Mouse (Mus musculus) heart, adult 18-20 months (tissue): ENCODE measurements at regions not wholly inside any gene's neighbourhood (a gene's known extent, or its start where the extent isn't known, plus 50 kb on each side); places are given as distances from the start of the nearest gene placed in this dataset.

ENCODE experiments used
- DNase-seq, 2 experiments: peaks; one replicate each; pipeline ENCODE4 v3.0.0; 2021 to 2022; ENCODE audit warnings: mixed read lengths in 1 of 2

DNA sequence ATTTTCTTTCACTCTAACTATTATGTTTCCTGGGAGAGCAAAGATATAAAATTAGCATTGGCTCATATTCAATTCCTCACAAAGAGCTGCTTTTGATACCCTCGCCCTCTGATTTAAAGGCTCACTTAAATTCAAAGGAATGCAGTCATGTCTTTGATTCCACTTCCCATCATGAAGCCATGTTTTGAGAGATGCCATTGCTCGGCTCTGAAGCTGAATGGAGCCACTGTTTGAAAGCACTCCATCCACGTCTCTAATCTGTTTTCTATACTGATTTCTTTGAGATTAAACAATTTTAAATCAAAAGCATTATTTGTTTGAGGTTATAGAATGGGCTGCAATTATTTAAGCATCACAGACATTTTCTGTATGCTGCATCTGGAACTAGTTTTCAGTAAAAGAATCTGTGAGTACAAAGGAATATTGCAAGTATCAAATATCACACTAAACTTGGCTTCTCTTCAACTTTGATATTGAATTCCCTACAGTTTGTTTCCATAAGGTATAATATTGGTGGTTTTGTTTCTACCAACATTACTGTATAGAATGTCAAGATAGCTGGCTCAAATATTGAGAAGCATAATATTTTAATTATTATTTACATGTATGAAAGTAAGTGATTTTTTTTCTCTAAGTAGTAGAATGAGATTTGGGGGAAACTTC is 126.4 kb downstream of the Rpl10l start:
- DNase-seq, result no peak

DNA sequence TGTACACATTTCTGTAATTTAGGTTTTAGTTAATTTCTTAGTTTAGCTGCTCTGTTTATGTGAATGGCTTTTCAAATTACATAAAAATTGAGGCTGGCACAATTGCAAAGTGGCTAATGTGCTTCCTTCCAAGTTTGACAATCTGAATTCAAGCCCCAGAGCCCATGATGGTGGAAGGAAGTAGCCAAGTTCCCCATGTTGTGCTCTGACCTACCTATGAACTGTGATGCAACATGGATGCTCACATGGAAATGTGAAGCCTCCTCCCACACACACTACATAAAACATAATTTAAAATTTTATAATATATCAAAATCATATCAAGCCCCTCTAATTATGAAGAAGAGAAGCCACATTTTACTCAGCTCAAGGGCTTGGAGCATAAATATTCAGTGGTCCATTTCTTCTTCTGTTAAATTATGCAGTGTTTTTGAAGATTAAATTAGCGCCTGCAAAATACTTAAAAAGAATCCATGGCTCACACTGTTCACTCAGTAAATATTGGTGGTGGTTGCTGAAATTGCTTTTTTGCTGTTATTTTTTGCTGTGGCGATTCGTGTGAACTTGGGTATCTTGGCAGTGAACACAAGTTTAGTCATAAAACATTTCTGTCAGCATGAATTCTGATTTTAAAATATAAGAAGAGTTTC is 127.1 kb downstream of the Rpl10l start:
- no peak for DNase-seq

DNA sequence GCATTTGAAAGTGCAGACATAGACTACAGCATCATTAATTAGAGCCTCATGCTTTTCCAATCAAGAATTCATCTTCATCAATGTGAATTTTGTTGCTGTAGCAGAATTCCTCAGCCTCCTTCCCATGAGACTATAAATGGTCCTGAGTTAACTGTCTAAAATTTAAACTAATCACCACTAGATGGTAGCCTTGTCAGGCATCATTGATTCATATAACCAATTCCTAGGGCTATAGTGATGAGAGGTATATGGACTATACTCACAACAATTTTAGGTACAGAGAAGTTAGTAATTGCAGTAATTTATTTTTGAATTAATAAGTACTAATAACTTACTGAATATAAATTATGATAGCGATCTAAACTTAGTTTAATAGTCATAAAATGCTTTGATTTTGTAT is 153.3 kb downstream of the Rpl10l start:
- no peak for DNase-seq

DNA sequence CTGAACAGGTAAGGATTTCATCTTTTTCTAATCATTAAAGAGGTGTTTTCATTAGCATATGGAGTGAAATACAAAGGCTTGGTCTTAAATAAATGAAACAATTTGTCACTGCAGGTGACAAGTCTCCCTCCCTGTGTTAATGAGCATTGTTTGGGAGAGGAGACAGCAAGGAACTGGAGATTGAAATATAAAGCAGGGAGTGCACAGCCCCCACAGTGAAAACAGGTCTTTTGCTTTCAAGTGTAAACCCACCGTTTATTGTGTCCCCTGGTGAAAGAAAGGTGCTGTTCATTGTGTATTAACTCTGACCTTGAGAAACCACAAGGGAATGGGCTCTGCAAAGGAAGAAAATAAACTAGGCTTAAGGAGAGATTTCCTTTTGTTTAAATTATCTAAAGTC is 164.6 kb downstream of the Rpl10l start:
- DNase-seq, result no peak

DNA sequence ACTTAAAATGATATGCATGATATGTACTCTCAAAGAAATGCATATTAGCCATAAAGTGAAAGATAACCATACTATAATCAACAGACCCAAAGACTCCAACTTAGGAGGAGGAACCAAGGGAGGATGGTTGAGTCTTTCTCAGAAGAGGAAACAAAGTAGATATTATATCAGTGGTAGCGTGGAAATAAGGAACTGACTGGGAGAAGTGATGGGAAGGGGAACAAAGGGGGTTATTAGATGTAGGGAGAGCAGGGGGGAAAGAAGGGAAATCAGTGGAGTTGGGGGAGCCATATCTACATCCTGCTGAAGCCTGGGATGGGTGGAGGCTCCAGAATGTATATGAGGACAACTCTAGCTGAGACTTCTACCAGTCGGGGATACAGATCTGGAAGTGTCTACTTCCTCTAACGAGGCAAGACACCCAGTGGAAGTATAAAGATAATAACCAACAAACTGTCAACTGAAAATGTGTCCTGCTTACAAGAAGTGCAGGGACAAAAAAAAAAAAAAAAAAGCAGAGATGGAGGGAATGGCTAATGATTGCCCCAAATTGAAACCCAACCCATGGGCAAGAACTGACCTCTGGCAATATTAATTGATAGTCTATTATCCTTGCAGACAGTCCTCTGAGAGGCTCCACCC is 193.3 kb downstream of the Rpl10l start:
- DNase-seq, result no peak

DNA sequence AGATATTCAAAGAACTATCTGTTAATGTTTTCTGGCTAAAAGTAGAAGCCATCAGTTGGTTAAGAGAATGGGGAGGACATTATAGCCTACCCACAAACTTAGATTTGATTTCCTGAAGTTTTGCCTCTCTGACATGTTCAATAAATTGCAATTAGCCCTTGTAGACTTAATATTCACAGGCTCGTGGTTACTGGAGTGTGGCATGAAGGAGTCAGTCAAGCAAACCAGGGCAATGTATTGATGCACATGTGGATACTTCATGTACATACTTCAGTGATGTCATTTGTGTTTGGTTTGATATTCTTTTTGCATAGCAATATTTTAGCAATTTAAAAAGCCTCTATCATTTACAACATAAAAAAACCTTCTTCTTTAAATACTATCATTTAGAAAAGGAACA is 223.9 kb downstream of the Rpl10l start:
- no peak for DNase-seq

DNA sequence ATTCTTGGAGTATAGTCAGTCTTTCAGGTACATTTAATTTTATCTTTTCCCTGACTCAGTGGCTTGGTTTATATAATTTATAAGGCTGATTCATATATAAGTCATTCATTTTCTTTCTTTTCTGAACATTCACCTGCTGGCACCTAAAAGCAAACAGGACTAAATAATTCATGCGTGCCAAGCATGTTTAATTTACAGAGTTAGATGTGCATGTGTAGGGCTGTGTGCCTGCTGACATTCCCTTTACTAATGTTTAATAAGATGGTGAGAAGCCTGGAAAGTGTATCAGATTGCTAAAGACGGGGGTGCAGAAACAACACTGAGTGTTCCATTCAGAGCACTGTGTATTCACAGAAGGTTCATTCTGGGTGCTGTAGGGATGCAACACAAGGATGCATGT is 229.0 kb downstream of the Rpl10l start:
- no peak for DNase-seq

DNA sequence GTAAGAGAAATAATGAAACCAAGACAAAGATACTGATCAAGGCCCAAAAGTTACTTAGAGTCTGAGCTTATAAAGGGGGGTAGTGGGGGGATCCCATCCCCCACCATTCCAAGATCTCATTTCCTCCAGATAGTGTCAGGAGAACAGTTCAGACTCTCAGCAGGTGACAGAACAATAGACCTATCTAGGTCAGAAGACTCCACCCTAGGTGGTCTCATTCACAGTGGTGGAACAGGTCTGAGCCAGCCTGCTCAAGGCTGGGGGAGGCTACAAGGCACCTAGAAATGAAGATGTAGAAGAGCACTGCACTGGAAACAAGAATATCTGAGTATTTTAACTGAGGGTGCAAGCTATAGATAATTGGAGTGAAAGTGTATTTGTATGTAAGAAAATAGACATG is 235.3 kb downstream of the Rpl10l start:
- DNase-seq, result no peak

DNA sequence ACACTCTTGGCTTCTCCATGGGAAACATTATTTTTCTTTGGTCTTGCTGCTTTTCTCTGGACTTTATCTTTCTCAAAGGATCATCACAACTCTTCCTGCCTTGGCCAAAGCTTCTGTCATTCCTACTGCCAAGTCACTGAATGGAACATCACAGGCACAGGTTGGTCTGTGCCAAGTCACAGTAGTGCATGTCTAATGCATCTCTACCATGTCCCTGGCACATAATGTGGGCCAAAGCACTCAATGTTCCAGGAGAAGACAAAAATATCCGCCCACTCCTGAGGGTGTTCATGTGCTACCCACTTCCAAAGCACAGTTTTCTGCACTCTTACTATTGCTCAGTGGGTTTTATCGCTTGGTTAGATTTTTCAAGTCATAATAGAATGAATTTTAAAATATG is 247.9 kb downstream of the Rpl10l start:
- peak; percentile 11 to 46 for DNase-seq

DNA sequence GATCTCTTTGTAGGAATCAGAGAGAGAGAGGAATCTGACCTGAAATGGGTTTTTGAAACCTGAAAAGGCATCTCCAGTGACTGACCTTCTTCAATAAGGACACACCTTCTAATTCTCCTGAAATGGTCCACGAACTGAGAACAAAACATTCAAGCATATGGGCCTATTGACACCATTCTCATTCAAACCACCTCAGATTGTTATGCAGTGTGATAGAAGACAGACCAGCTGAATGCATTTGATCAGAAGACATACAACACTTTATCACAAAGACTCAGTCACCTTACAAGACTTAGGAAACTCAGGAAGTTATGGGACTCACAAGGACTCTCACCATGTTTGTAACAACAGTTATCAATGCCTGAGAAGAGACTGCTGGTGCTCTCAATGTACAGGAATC is 256.7 kb downstream of the Rpl10l start:
- DNase-seq, result no peak

DNA sequence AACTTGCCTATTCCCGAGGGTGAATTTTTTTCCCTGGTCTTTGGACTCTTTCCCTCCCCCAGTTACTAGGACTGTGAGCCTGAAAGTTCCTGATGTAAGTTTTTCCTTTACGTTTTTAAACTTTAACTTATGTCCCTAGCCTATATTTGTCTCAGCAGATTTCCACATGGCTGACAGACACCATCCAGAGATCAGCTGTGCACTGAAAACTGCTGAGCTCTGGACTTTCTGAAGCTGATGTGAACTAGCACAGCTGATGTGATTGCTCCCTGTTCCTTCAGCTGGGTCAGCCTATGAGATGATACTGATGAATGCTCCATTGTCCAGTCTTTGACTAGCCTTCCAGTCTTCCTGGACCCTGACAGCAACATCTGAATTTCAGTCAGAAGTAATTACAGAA is 271.5 kb downstream of the Rpl10l start:
- no peak for DNase-seq
